Mouse (Mus musculus) left cerebral cortex, adult 2 months (tissue): ENCODE data around the gene Rps27rt. TPM values are rescaled to one million over a fixed set of nuclear protein-coding genes. Genes with fewer than 3 reads are reported as not detected.
"Not testable (repeated sequence)": the region's sequence is repeated elsewhere in the genome, so short reads cannot be mapped to it uniquely, and the experiment has no call there.

Experiments used
- DNase-seq, 2 experiments: peaks; one replicate each; pipeline ENCODE4 v3.0.0; 2021 to 2022; ENCODE audit warnings: low spot score in 2 of 2, mixed read lengths in 1 of 2; ENCODE audit errors: extremely low spot score in 1 of 2
- H3K27ac ChIP-seq: fragments of 200-600 bp; 2 replicates; pipeline ENCODE4 v1.8.1; 2022
- H3K4me3 ChIP-seq: fragments of 200-600 bp; 2 replicates; pipeline ENCODE4 v1.8.1; 2022
- CTCF ChIP-seq: fragments of 200-600 bp; IDR thresholded peaks from 2 replicates; pipeline ENCODE4 v1.8.1; 2022; ENCODE audit warnings: antibody characterized with exemption, mild to moderate bottlenecking, moderate library complexity
- intact Hi-C: fragments of 180-260 bp; cut with DNase I; formaldehyde crosslinking; loops from one replicate; pipeline ENCODE4 v1.15.1; 2025
- long read RNA-seq, 2 experiments: library from polyadenylated mRNA; stranded (forward); transcript quantifications; one replicate each; pipeline ENCODE4 v2.0.0; 2021; ENCODE audit warnings: borderline mapping rate in 2 of 2
- total RNA-seq, 2 experiments: library from RNA; stranded (reverse); gene quantifications; 2 replicates each; pipeline ENCODE4 v1.2.3; 2021

Rps27rt gene
- 10 to 100 TPM; 14.7 to 28.5 TPM for total RNA-seq
- long read RNA-seq, experiment 1, transcript Rps27rt-201 (1 exons, 374 nt): major isoform, 23 of 23 reads
- long read RNA-seq, experiment 1, partial matches to known transcripts: 0 of 23 reads
- long read RNA-seq, experiment 1, other reads (novel, unspliced or antisense): 0 of 23 reads
- long read RNA-seq, experiment 2, transcript Rps27rt-201 (1 exons, 374 nt): major isoform, 29 of 29 reads
- long read RNA-seq, experiment 2, partial matches to known transcripts: 0 of 29 reads
- long read RNA-seq, experiment 2, other reads (novel, unspliced or antisense): 0 of 29 reads

- no peak for DNase-seq
- no peak within 1 kb of the TSS for H3K4me3 ChIP-seq
- TF ChIP-seq CTCF: no peak
- intact Hi-C loops: no loop called here
- no peak within 1 kb of the TSS for H3K27ac ChIP-seq
These were observed at the start of gene Rps27rt for GRCm38 (mm10) chr9:114982689-114983360. Gene Rps27rt (minus strand): TSS chr9:114982739.

- DNase-seq, intact Hi-C loops, H3K27ac ChIP-seq, H3K4me3 ChIP-seq: not testable (repeated sequence)
These were observed 48.5 kb upstream of the Rps27rt start for GRCm38 (mm10) chr9:115031046-115031445.

GRCm38 (mm10) chr9:115030581-115030980, 48.0 kb upstream of the Rps27rt start:
- Histone ChIP-seq H3K27ac (no peak overlapping the region), H3K4me3 (no peak overlapping the region)
- intact Hi-C loops: no loop called here
- TF ChIP-seq CTCF: no peak
- no peak for DNase-seq

- no peak for TF ChIP-seq CTCF
- Histone ChIP-seq H3K27ac (peak overlapping the region; percentile 24; the same call in 1 of the 2 replicates), H3K4me3 (no peak overlapping the region)
- intact Hi-C loops: no loop called here
- no peak for DNase-seq
These were observed 46.8 kb upstream of the Rps27rt start for GRCm38 (mm10) chr9:115029307-115029706.

GRCm38 (mm10) chr9:115023708-115024383, 41.3 kb upstream of the Rps27rt start:
- Histone ChIP-seq H3K27ac (peak overlapping the region; percentile 91), H3K4me3 (no peak overlapping the region)
- no peak for TF ChIP-seq CTCF
- intact Hi-C loops: loop anchor here (2.0 to 5.0 kb wide), 2 partner anchors 43 to 47 kb away; partner anchors contain the start of gene Osbpl10
- peak in 1 of 2 experiments; percentile 46 for DNase-seq

- no peak for DNase-seq
- no peak overlapping the region for H3K4me3 ChIP-seq
- no peak; the same call in none of the 2 replicates for TF ChIP-seq CTCF
- intact Hi-C loops: loop anchor here (5.0 kb wide), 1 partner anchor 46 kb away; the partner anchor contains the start of gene Osbpl10
- H3K27ac ChIP-seq: peak overlapping the region; percentile 69
These were observed 40.6 kb upstream of the Rps27rt start for GRCm38 (mm10) chr9:115023137-115023536.

GRCm38 (mm10) chr9:115021419-115021818, 38.9 kb upstream of the Rps27rt start:
- intact Hi-C loops: loop anchor here (5.0 kb wide), 1 partner anchor 44 kb away; the partner anchor contains the start of gene Osbpl10
- Histone ChIP-seq H3K27ac (no peak overlapping the region; the same call in 1 of the 2 replicates), H3K4me3 (no peak overlapping the region)
- TF ChIP-seq CTCF: no peak
- no peak for DNase-seq

- DNase-seq: no peak
- Histone ChIP-seq H3K27ac (peak overlapping the region; percentile 44), H3K4me3 (no peak overlapping the region)
- intact Hi-C loops: loop anchor here (5.0 kb wide), 1 partner anchor 43 kb away; the partner anchor contains the start of gene Osbpl10
- no peak for TF ChIP-seq CTCF
These were observed 37.6 kb upstream of the Rps27rt start for GRCm38 (mm10) chr9:115020141-115020540.

GRCm38 (mm10) chr9:115012367-115012766, 29.8 kb upstream of the Rps27rt start:
- Histone ChIP-seq H3K4me3 (no peak overlapping the region), H3K27ac (no peak overlapping the region)
- intact Hi-C loops: no loop called here
- no peak for DNase-seq
- no peak for TF ChIP-seq CTCF

- H3K27ac ChIP-seq: no peak overlapping the region
- no peak for TF ChIP-seq CTCF
- peak; percentile 37 to 38 for DNase-seq
- intact Hi-C loops: loop anchor here (1.0 kb wide), 1 partner anchor 30 kb away; the partner anchor contains the start of gene Osbpl10
- no peak overlapping the region for H3K4me3 ChIP-seq
These were observed 25.7 kb upstream of the Rps27rt start for GRCm38 (mm10) chr9:115008194-115008593.

GRCm38 (mm10) chr9:115007776-115008175, 25.2 kb upstream of the Rps27rt start:
- DNase-seq: no peak
- no peak overlapping the region for H3K27ac ChIP-seq
- no peak for TF ChIP-seq CTCF
- intact Hi-C loops: loop anchor here (1.0 kb wide), 1 partner anchor 29 kb away; the partner anchor contains the start of gene Osbpl10
- no peak overlapping the region for H3K4me3 ChIP-seq

- no peak for TF ChIP-seq CTCF
- no peak for DNase-seq
- Histone ChIP-seq H3K27ac (no peak overlapping the region), H3K4me3 (no peak overlapping the region)
- intact Hi-C loops: no loop called here
These were observed 22.9 kb upstream of the Rps27rt start for GRCm38 (mm10) chr9:115005446-115005845.
